Mouse (Mus musculus) megakaryocyte-erythroid progenitor cell, adult 5-6 weeks (primary cell): ENCODE results near the gene Pan3. TPM values are rescaled to one million over a fixed set of nuclear protein-coding genes. Genes with fewer than 3 reads are reported as not detected.
A peak's percentile ranks its signal among the peaks of the same experiment; 100 is the strongest.
"Not testable (repeated sequence)": the region's sequence is repeated elsewhere in the genome, so short reads cannot be mapped to it uniquely, and the experiment has no call there.

Source experiments
- ATAC-seq: replicated peaks from 2 replicates; pipeline ENCODE4 v1.8.0; 2016; ENCODE audit warnings: mild to moderate bottlenecking, inconsistent platforms; ENCODE audit not compliant: severe bottlenecking, poor library complexity, low FRiP score, low TSS enrichment
- total RNA-seq, 2 experiments: library from RNA; stranded (forward) in 1 of 2; stranded (reverse) in 1 of 2; fragments of 200-1000, 215-1000 nt in 1 of 2; fragments of >200 nt in 1 of 2; fragmentation: Nextera tagmentation in 1 of 2; gene quantifications; 2 replicates each; pipeline ENCODE4 v1.2.3; 2014 to 2017

The Pan3 gene
- total RNA-seq, 2 experiments from 2014 or later, result 195 to 279 TPM

DNA sequence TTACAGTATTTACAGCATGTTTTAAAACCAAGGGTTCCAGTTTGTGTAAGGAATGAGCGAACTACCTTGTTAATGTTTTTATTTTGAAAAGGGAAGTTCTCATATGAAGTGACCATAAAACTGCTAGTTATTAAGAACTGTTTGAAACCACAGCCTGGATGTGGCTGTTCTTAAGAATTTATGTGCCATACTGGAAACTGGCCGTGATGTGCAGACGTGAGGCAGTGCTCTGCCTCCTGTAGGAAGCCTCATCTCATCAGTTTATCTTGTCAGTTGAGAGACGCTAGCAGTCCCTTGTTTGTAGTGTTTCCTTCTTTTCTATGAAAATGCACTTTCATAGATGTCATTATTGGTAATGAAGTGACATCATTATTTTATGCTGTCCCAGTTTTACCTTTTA, 109.9 kb downstream of the Pan3 start:
- no peak for ATAC-seq

DNA sequence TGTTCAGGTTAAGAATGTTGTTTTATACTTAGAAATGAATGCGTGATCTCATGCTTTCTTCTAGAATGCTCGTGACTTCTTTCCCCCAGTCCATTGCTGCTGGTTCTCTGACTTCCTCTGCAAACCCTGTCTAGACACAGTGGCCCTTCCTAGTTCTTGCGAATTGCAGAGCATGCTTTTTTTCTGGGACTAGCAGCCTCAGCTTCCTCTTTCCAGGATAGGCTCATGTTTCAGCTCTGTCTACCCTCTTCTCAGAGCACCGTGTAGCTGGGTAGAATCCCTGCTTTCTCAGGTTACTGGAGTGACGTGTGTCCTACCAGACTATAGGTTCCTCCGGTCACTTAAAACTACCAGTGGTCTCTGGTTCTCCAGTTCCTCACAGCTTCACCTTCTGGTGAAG, 112.3 kb downstream of the Pan3 start:
- no peak for ATAC-seq

DNA sequence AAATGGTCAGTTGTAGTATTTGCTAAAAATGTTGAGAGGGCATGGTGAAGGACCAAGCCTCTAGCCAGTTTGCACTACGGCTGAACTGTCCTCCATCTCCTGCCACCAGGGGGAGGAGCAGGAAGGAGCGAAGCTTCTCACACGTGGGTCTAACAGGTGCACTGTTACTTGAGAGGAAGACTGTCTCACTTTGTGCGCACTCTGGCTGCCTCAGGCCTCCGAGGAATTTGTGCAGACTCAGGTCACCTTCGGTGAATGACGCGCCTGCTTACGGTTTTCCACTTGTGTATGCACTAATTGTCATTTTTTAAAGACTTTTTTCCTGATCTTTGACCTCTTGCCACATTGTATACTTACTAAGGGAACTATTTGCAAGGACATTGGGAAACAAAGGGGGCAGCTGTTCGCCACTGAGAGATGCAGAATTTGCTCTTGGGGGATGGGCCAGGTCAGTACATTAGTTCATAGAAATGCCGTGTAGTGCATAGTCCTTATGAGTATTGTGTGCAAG, 115.8 kb downstream of the Pan3 start:
- peak; percentile 72 for ATAC-seq

GRCm38 (mm10) chr5:147549016-147549755, 119.2 kb downstream of the Pan3 start:
- no peak for ATAC-seq

- ATAC-seq, result no peak
Measured at GRCm38 (mm10) chr5:147551879-147552627, 122.1 kb downstream of the Pan3 start.

DNA sequence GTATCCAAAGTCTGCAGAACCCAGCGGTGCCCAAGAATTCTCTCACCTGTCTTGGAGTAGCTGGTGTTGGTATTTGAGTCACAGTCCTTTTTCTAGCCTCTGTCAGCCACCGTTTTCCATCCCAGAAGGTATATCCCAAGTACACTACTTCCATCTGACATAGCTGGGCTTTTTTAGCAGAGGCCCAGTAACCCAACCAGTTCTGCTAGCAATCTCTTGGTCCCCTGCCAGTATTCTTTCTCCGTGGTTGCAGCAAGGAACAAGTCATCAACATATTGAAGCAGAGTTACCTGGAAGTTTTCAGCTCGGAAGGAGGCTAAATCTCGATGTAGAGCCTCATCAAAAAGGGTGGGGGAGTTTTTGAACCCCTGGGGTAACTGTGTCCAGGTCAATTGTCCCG, 127.7 kb downstream of the Pan3 start:
- not testable (repeated sequence) for ATAC-seq

DNA sequence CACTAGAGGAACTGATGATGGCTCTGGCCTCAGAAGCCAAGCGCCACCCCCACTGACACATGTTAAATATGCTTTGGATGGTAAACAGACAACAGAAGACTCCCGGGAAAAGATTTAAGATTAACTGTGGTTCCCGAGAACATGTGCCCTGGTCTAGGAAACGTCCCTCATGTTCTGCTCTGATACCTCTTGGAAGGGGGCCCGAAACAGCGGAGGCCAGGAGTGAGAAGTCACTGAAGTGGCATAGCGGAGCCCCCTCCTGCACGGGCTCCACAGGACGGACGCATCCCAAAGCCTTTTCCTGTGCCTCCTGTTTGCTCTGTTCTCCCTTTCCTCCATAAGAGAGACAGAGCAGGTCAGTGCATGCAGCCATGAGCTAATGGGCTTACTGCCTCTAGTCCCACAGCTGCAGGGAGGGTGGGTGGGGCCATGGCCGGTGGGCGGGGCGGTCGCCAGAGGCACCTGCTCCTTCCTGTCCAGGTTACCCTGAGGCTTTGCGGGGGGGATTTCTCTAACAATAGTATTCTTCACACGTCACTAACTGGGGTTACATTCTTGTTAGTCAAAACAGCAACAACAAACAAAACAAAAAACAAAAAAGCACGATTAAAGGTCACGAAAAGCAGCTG, 133.7 kb downstream of the Pan3 start:
- peak; percentile 30; the same call in 1 of the 2 replicates for ATAC-seq

DNA sequence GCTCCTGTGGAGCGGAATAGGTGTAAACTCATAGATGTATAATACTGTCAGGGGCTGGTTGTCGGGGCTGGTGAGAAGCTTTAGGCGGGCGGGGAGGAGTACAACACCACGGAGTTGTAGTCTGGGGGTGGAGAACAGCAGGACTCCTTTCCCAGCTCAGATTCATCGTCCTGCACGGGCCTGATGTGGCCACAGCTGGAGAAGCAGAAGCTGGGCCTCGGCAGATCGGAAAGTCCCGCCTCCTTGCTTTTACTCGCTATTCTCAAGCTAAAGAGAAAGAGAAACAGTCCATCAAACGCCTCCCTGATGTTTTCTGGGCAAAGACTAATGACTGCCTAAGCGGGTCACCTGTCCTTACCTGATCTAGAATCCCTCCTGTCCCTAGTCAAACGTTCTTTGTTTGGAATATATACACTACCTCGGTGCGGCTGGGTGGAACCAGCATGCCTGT, 134.2 kb downstream of the Pan3 start:
- peak; percentile 51 for ATAC-seq

- no peak for ATAC-seq
Measured at GRCm38 (mm10) chr5:147565444-147565843, 135.5 kb downstream of the Pan3 start.

- ATAC-seq, result no peak
Measured at GRCm38 (mm10) chr5:147566335-147566734, 136.4 kb downstream of the Pan3 start.

DNA sequence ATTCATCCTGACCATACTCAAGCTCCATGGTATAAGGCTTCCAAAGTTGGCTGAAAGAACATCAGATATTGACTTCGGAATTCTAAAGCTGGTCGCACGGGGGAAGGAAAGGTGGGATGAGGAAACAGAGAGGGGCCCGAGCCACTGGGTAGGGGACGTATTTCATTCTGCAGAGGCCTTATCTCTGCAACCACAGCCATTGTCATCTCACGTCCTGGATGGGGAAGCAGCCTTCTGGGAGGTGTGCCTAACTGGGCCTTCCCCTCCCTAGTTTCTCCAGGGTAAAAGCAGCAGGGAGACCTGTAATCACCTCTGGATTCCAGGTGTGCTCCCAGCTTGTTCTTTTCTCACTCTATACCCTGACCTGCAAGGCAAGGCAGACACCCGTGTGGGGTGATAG, 142.7 kb downstream of the Pan3 start:
- no peak for ATAC-seq

DNA sequence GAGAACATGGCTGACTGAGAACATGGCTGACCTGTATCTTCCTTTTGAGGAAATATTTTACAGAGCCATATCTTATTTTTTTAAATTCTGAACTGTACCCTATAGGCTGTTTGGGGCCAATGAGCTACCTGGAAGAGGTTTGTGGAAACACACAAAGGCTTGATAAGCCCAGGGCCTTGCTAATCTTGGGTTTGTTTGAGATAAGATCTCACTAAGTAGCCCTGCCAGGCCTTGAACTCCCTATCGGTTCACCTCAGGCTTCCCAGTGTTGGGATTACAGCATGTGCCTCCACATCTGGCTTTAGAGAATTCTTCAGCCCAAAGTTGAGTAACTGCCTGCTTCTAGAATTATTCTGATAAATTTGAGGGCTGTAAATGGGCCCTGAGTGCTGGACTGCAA, 143.6 kb downstream of the Pan3 start:
- peak; percentile 8; the same call in 1 of the 2 replicates for ATAC-seq

GRCm38 (mm10) chr5:147574517-147574916, 144.6 kb downstream of the Pan3 start:
- peak; percentile 29 for ATAC-seq

DNA sequence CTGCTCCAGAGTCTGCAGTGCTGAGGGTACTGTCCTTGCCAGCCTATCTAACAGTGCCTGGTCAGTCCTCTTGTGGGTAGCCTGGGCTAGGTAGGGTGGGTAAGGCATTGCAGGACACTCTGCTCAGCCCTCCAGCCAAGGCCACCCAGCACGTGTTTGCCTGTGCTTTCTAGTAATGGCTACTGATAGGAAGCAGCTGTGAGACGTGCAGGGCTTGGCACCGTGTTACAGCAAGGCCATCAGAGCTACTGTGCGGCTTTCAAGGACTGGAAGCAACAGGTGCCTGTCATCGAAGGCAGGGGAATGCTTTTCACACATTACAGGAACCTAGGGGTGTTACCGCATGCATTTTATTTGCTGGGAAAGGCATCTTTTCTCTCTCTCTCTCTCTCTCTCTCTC, 147.0 kb downstream of the Pan3 start:
- no peak for ATAC-seq

DNA sequence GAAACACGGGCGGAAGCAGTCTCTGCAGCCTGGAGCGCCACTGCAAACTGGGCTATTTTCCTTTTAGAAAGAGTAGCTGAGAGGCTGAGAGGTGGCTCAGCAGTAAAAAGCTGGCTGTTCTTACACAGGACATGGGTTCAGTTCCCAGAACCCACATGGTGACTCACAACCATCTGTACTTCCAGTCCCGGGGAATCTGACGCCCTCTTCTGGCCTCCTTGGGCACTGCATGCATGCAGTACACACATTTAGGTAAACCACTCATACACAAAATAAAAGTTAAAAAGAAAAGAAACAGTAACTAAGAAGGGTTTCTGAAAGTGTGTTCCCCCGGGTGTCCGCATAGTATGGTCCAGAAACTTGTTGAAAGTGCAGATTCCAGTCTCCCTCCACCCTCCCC, 149.2 kb downstream of the Pan3 start:
- no peak for ATAC-seq

GRCm38 (mm10) chr5:147579691-147580090, 149.7 kb downstream of the Pan3 start:
- ATAC-seq, result no peak

- no peak for ATAC-seq
Measured at GRCm38 (mm10) chr5:147580181-147580580, 150.2 kb downstream of the Pan3 start.

- peak; percentile 81 for ATAC-seq
Measured at GRCm38 (mm10) chr5:147583702-147584298, 153.8 kb downstream of the Pan3 start.

- no peak for ATAC-seq
Measured at GRCm38 (mm10) chr5:147584648-147585047, 154.7 kb downstream of the Pan3 start.

GRCm38 (mm10) chr5:147585070-147585469, 155.1 kb downstream of the Pan3 start:
- no peak for ATAC-seq
